Mouse (Mus musculus) C3H10T1/2 (cell line): ENCODE data around the gene Ugt2a2. TPM values are rescaled to one million over a fixed set of nuclear protein-coding genes. Genes with fewer than 3 reads are reported as not detected.

Experiments
- polyA plus RNA-seq, 2 experiments: library from polyadenylated mRNA; unstranded; fragments of >200 nt; fragmentation: generic; extraction: Trizol; gene quantifications; one replicate each; pipeline ENCODE4 v1.2.1; 2012; ENCODE audit warnings: missing spikeins in 2 of 2

Ugt2a2 gene
- polyA plus RNA-seq, result not detected

DNA sequence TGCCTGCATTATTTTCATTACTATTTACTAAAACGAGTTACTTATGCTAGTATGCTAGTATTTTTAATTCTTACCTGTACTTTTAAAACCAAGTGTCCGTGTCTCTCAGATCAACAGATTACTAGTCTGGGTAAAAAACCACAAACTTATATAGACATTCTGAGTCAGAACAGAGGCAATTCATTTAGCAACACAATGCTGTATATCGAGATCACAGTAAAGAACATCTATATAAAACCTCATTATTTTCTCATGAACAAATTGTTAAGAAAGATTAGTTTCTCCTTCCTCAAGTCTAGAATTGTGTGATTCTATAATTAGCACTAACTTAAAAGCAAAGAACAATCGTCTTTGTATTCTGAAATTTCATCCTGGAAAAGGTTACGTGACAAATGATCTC is at the start of gene Ugt2a2:
Ugt2a2 (minus strand) TSS at position 101 of the 400 bp plus-strand sequence.

GRCm38 (mm10) chr5:87490771-87491170 is 8.7 kb upstream of the Ugt2a2 start, which contains the start of gene Ugt2a1:
TSS of gene Ugt2a1 (minus strand) at chr5:87490871.

DNA sequence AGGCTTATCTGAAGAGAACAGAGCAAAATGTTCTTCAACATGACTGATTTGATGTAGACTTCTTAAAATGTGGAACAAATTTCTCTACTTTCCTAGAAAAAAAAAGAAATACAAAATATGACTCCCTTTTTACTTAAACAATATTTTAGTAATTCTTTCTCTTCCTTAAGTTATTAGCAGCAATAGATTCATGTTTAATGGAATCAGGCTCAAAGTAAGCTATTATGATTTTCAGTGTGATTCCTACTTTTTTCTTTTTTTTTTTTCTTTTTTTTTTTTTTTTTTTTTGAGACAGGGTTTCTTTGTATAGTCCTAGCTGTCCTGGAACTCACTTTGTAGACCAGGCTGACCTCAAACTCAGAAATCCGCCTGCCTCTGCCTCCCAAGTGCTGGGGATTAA is 4.6 kb upstream of the Ugt2a2 start, which contains the start of gene Gm43638:
Gm43638 (minus strand) TSS at position 101 of the 400 bp plus-strand sequence.

GRCm38 (mm10) chr5:87424041-87424440 is 58.0 kb downstream of the Ugt2a2 start, which contains the start of gene Ugt2b38:
TSS of gene Ugt2b38 (minus strand) at chr5:87424203.

Other genes with a start within 250 kb of the Ugt2a2 start
- not detected for gene Ugt2b37, start 227.5 kb downstream of the Ugt2a2 start, polyA plus RNA-seq
- gene Ugt2a3, start 145.1 kb downstream of the Ugt2a2 start, polyA plus RNA-seq, result not detected
- not detected for gene Ugt2b38, start 58.1 kb downstream of the Ugt2a2 start, polyA plus RNA-seq
- not detected for gene Gm43638, start 4.5 kb upstream of the Ugt2a2 start, polyA plus RNA-seq
- gene Ugt2a1, start 8.6 kb upstream of the Ugt2a2 start, polyA plus RNA-seq, result not detected
- gene Sult1b1, start 55.9 kb upstream of the Ugt2a2 start, polyA plus RNA-seq, result not detected
- gene Sult1d1, start 86.8 kb upstream of the Ugt2a2 start, polyA plus RNA-seq, result not detected
- not detected for gene Sult1e1, start 109.3 kb upstream of the Ugt2a2 start, polyA plus RNA-seq
- gene Csn1s1, start 183.9 kb upstream of the Ugt2a2 start, polyA plus RNA-seq, result not detected
- gene Csn2, start 217.4 kb upstream of the Ugt2a2 start, polyA plus RNA-seq, result not detected